Mouse (Mus musculus): Measurements from ENCODE around the gene Gm498. TPM values are rescaled to one million over a fixed set of nuclear protein-coding genes. Genes with fewer than 3 reads are reported as not detected.

The Gm498 gene
- not detected for polyA plus RNA-seq (2017; shearing (Covaris generic))

GRCm38 (mm10) chr7:143866538-143866937 is at the start of gene Gm498:
TSS of gene Gm498 (plus strand) at chr7:143866838.

DNA sequence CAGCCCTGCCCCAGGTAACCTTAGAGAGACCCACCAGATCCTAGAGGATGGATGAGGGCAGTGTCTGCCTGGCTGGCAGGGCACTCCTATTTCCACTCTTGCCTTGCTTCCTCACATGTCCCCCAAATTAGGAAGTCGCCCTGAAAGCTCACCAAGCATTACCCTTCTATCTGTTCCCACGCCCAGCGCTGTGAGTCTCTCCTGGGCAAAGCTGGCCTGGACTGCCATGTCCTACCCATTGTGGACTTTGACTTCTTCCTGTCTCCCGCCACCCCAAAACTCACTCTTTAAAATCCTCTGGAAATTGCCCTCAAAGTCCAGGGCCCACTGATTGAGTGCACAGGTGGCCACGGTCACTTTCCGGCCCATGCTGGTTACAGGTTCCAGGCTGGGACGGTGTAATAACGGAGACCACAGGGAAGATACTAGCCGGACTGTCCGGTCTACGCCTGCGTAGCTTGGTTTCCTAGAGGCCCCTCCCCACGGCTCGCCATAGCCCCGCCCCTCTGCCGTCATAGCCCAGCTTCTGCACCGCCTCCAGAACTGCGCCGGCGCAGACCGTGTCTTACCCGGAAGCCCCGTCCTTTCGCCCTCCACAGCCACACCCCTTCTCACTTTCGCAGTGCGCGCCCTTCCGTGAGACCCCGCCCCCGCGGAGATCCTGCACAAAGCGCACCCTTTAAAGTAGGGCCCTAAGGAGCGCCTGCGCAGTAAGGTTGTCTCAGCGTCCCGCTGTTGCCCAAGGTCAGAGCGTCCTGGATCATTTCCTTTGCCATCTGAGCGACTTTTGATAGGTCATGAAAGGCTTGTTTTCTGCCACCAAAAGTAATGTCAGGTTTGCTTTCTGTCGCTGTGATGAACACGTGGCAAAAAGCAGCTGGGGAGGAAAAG is 44.0 kb upstream of the Gm498 start, which contains the start of the genes Nadsyn1 and Dhcr7:
Gene Nadsyn1, minus strand, starts transcription at position 475 of the 891 bp plus-strand sequence.
Gene Dhcr7, plus strand, starts transcription at position 771 of the 891 bp plus-strand sequence.

Other genes with a start within 250 kb of the Gm498 start
- gene Tnfrsf26, start 238.1 kb upstream of the Gm498 start, polyA plus RNA-seq (2017; shearing (Covaris generic)), result 28.8 TPM
- 31.4 TPM for gene Tnfrsf22, start 217.2 kb upstream of the Gm498 start, polyA plus RNA-seq (2017; shearing (Covaris generic))
- 5.0 TPM for gene Tnfrsf23, start 181.0 kb upstream of the Gm498 start, polyA plus RNA-seq (2017; shearing (Covaris generic))
- 35.5 TPM for gene Osbpl5, start 109.9 kb upstream of the Gm498 start, polyA plus RNA-seq (2017; shearing (Covaris generic))
- gene Mrgprg, start 99.8 kb upstream of the Gm498 start, polyA plus RNA-seq (2017; shearing (Covaris generic)), result not detected
- gene Mrgpre, start 82.3 kb upstream of the Gm498 start, polyA plus RNA-seq (2017; shearing (Covaris generic)), result 9.0 TPM
- gene Nadsyn1, start 44.0 kb upstream of the Gm498 start, polyA plus RNA-seq (2017; shearing (Covaris generic)), result 21.9 TPM
- 46.9 TPM for gene Dhcr7, start 43.7 kb upstream of the Gm498 start, polyA plus RNA-seq (2017; shearing (Covaris generic))
- gene Shank2, start 135.1 kb downstream of the Gm498 start, polyA plus RNA-seq (2017; shearing (Covaris generic)), result 0.07 TPM